Mouse (Mus musculus): ENCODE data around the gene Oas1d.
A peak's percentile ranks its signal among the peaks of the same experiment; 100 is the strongest.
"Not testable (repeated sequence)": the region's sequence is repeated elsewhere in the genome, so short reads cannot be mapped to it uniquely, and the experiment has no call there.

The Oas1d gene

DNA sequence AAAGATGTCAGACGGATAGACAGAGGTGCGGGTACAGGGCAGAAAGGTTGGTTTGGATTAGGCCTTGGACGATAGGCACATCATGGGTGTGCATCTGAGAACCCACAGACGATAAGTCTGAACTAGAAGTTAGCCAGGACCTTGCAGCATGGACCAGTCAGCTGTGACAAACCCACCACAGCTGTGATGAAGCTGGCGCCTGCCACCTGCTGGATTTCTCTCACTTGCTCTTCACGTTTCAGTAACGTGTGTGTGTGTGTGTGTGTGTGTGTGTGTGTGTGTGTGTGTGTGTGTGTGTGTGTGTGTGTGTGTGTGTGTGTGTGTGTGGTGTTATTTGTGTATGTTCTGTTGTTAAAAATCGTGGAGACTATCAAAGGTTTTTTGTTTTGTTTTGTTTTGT, at the start of gene Oas1d:
TSS of gene Oas1d (plus strand) at position 333 of the 400 bp plus-strand sequence.
- DNase-seq (ENCODE audit: low read depth): not testable (repeated sequence)

DNA sequence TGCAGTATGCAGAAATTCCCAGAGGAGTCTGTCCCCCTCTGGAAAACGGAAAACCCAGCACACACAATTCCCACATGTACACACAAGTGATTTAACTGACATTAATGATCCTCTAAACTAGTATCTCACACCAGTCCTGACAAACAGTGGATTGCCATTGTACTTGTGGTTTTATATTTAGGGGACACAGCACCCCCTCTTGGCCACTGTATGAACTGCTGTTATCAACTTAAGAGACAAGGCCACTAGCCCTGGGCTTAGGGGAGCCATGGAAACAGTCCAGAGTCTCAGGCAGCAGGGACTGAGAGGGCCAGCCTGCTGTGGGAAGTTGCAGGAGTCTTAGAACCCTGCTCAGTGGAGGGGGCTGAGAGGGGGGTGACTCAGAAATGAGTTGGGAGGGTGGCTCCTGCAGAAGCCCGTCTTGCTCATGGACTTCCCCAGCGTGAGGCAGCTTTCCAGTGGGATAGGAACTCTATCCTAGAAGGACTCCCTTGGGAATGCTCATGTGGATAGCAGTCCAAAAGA, 48.9 kb upstream of the Oas1d start:
- DNase-seq (ENCODE audit: low read depth): peak; percentile 17

DNA sequence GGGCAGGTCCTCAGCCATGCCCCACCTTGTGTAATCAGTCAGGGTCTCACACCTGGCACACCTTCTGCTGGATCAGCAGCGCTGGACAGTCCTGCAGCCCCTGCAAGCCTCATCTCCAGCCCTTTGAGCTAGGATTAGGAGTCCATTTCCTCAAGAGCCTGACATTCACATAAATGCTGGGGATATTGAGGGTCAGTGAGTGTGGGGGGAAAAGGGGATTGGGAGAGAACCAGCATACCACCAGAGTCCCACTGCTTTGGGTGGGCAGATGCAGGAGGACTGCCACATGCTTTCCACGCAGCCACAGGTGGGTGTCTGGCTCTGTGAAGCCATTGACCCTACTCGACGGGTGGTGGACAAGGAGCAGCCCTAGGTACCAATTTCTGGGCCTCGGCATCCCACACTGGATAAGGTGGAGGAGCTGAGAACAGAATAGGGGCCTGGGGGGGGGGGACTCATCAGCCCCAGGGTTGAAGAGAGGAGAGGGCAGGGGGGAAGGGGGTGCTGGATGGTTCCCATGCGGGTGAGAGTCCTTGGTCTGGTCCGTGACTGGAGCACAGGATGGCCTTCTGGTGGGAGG, 44.8 kb upstream of the Oas1d start:
- DNase-seq (ENCODE audit: low read depth): no peak

DNA sequence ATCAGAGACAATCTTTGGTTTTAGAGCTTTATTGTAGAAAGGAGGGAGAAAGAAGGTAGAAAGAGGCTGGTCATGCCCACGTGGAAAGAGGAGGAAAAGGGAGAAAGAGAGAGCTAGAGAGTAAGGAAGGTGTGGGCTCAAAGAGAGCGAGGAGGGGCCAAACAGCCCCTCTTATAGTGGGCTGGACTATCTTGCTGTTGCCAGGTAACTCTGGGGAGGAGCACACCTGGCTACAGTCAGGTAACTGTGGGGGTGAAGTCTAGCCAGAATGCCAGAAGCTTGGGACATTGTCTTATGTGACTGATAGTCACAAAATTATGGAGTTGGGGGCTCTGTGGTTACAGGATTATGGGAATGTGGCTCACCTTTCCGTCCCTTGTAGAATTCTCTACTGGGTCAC, 44.3 kb upstream of the Oas1d start:
- no peak for DNase-seq (ENCODE audit: low read depth)

DNA sequence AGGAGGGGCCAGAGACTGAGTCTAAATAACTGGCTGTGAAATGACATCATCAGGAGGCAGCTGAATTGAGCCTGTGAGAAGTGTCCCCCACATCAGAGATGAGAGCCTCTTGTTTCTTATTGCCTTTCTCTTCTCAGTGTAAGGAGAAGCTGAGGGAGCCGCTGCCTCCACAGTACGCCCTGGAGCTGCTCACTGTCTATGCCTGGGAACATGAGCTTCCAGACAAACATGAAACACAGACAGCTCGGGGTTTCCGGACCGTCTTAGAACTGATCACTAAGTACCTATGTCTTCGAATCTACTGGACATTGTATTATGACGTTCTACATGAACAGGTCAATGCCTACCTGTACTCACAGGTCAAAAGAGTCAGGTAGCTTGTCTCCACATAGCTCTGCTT, 43.6 kb upstream of the Oas1d start:
- no peak for DNase-seq (ENCODE audit: low read depth)

DNA sequence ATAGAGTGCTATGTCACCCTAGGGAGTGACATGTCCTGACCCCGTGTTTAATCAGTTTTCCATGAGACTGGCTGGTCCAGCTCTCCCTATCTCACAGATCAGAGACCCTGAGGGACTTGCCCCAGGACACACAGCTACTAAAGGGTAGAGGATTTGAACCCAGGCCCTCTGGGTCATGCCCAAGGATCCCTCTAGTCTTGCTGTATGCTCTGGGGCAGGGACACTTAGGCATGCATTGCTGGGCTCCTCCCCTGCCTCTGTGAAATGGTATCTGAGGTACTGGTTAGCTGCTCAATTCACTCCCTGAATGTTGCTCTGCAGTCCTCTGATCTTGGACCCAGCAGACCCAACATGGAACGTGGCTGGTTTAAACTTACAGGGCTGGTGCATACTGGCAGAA, 42.9 kb upstream of the Oas1d start:
- no peak for DNase-seq (ENCODE audit: low read depth)

DNA sequence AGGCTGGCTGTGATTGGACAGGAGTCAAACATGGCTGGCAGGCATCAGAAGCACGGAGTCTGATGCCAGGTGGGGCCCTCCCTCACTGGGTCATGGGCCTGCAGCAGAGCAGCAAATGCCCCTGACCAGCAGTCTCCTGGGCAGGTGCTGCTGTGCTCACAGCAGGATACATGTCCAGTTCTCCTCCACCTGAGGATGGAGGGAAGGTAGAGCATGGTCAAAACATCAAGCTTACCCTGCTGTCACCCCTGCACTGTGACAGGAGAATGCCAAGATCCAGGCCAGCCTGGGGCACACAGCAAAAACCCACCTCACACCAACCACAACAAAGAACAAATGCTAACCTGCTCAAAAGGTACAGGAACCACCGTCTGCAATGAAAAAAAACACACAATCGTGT, 37.5 kb upstream of the Oas1d start:
- DNase-seq (ENCODE audit: low read depth): not testable (repeated sequence)

DNA sequence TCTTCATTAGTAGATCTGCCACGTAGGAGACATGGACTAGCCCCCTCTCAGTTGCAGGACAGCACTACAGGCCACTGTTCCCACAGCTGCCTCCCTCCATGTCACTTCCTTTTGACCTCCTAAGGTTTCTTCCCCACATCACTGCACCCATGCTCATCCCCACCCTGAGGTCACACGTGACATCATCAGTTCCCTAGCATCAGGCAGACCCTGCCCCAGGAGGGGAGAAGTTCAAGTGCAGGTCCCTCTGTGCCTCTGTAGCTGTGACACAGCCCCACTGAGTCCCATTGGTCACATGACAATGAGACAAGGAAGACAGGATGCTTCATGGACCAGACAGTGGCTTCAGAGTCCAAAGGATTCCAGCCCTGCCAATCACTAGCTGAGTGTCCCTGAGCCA, 36.9 kb upstream of the Oas1d start:
- DNase-seq (ENCODE audit: low read depth): not testable (repeated sequence)

DNA sequence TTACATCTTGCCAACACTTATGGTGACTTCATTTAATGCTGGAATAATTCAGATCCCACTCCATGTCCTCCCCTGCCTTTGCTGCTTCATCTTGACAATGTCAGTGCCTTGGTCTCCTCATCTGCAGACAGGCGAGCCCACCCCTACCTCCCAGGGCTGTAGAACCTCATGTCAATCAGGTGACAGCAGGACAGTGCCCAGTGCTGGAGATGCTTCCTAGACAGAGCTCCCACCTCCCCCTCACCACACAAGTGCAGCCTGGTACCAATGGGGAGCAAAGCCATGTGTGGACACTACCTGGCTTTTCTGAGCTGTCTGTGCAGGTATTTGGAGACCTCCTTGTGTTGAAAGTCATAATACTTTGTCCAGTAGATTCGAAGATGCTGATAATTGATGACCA, 35.5 kb upstream of the Oas1d start:
- DNase-seq (ENCODE audit: low read depth): not testable (repeated sequence)

DNA sequence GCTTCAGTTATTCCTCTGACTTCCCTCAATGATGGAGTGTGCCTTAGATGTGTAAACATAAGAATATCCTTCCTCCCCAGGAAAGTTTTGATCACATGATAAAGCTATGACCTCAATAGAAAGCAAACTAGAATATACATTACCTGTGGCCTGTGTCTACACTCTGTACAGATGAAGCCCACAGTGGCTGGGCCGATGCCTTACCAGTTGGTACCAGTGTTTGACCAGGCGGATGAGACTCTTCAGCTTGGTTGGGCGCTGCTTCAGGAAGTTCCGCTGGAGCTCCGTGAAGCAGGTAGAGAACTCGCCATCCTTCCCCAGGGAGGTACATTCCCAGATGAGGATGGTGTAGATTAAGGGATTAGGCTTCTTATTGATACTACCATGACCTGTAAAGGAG, 32.7 kb upstream of the Oas1d start:
- not testable (repeated sequence) for DNase-seq (ENCODE audit: low read depth)

DNA sequence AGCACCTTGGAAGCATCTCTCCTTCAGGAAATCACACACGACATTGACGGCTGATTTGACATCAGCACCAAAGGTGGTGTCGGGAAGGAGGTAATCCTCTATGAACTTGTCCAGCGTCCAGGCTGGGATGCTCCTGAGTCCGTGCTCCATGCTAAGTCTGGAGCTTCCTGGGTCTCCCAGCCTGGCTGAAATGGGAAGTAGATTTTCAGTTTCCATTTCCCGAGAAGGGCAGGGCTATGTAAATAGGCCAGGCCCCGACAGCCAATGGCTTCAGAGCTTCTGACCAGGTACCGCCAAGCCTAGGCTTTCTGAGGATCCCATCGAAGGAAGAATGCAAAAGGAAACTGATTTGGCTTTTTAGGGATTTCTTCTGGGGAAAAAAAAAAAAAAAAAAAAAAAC, 26.9 kb upstream of the Oas1d start, which contains the start of gene Oas1g:
TSS of gene Oas1g (minus strand) at position 201 of the 400 bp plus-strand sequence.
- DNase-seq (ENCODE audit: low read depth): not testable (repeated sequence)

DNA sequence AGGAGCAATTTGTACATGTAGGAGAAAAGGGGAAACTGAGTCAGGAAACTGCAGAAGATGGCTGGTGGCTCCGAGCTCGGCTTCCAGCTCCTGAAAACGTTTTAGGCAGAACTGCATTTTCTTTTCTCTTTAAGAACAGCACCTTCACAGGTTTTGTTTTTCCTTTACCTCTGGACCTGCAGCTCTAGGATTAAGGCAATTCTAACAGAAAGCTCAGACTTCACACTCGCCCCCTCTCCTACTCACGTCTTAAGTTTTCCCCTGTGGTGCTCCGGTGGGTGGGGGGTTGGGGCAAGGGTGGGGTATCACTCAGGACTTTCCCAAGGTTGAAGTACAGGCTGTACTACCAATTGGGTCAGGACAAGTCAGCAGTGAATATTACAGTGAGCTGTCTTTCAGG, 26.5 kb upstream of the Oas1d start:
- DNase-seq (ENCODE audit: low read depth): no peak

DNA sequence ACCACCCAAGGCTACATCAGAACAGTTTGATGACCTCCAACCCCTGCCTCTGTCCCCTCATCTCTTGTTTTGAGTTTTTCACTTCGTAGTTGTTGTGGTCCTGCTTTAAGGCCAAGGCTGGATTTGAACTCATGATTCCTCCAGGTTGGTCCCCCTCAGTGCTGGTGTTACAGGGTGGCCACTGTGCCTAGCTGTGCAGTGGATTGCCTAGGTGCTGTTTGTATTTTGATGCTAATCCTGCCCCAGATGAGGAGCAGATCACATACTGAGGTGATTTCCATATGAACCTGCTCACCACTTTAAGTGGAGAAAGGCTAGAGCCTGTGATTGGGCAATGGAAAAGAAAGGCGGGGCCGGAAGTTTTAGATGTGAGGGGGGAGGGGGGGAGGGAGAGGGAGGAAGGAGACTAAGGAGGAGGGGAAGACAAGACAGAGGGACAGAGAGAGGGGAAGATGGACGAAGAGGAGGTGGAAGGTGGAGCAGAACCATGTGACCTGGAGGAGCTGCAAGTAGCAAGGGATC, 26.0 kb upstream of the Oas1d start:
- not testable (repeated sequence) for DNase-seq (ENCODE audit: low read depth)

DNA sequence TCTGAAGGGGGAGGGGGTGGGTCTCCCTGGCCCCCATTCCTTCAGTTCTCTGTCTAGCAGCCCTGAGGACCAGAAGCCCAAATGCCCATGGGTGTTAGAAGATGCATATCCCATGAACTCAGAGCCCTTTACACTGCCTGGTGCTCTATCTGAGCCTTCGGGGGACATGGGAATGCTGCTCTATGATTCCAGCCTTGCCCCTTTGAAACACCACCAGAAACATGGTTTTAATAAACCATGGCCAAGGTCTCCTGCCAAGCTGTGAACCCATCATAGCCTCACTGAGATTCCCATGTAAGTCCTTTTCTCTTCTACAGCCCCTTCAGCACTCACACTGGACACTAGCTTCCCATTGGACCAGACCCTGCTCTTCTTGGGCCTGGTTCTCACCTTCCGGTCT, 24.3 kb upstream of the Oas1d start:
- DNase-seq (ENCODE audit: low read depth): no peak

DNA sequence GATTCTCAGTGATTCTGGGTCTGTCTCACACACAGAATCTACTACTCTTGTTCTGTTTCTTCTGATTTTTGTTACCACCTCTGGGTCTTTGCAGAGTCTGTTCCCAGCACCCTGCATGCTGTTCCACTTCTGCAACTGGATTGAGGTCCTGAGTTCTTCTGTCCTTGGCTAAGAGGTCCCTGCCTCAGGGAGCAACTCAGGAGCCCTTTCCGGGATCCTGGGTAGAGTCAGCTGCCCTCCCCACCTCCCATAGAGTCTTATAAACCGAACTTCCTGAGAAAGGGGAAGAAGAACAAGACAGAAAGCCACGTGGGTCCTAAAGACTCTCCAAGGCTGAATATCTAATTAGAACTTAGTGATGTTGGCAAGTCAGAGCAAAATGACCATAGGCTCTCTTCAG, 23.3 kb upstream of the Oas1d start:
- DNase-seq (ENCODE audit: low read depth): no peak

DNA sequence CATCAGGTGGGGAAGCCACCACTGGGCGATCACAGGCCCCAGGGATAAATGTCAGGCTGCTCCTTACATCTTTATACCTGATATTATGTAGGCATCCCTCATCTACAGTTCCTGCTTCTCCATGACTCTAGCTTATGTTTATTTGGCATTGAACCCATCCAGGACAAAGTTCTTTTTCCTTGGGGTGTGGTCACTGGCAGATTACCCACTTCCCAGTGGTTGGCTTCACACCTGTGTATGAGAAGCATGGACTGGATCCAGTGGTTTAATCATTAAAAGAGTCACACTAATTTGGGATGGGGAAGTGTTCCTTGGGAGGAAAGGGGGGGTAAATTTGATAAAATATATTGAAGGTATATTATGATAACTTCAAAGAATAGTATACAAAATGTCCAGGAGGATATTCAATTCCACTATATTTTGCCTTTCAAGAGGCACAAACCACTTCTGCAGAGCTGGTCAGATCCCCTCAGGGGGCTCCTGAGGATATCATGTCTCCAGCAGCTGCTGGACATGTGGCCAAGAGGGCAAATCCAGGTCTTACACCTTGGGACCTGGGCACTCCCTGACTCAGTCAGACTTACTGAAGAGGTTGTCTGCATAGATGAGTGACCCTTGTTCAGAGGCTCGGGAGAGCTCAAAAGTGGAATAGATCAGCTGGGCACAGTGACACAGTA, 22.6 kb upstream of the Oas1d start:
- DNase-seq (ENCODE audit: low read depth): not testable (repeated sequence)

DNA sequence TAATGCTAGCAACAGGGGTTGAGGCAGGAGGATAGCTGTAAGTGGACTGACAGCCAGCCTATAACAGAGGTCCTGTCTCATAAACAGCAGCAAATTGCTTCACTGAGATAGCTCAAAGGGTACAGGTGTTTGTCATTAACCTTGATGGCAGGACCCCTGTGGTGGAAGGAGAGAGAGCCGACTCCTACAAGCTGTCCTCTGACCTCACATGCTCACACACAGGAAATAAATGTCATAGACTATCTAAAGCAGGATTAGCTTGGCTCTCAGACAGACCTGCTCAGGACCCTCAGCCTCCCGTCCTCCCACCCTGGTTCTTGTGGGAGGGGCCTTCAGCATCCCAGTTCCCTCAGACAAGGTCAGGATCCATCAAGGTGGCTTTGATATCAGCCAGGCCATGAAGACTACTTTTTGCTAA, 22.1 kb upstream of the Oas1d start:
- no peak for DNase-seq (ENCODE audit: low read depth)

DNA sequence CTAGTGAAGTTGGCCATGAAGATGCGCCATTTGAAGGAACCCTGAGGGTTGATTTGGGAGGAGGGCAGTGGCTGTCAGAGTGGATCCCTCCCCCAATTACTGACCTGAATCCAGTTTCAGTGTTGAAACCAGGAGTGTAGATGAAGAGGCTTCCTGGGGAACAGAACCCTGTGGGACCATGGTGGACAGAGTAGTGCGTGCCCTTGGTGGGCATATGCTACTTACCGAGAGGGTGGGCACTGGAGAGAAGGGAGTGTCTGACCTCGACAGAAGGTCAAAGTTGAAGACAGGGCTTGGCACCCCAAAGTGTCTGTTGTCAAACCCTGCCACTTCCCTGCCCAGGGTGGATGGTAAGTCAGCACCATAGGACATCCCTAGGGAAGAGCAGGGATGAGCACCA, 20.5 kb upstream of the Oas1d start:
- not testable (repeated sequence) for DNase-seq (ENCODE audit: low read depth)

DNA sequence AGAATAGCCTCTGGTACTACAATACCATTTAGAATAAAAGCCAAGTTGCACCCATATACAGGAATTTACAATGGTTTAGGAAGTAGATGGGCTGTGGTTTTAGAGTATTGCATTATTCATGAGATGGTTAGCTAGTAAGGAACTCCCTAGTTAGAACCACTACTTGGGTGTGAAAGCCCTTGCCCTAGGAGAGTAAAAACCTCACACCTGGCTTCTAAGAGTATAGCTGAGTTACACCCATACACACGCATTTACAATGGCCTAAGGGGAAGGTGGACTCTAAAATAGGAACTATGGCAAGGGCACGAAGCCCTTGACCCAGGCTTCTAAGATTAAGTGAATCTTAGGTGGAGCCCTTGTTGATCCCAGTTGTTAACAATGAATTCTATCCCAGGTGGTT, 19.6 kb upstream of the Oas1d start:
- not testable (repeated sequence) for DNase-seq (ENCODE audit: low read depth)

DNA sequence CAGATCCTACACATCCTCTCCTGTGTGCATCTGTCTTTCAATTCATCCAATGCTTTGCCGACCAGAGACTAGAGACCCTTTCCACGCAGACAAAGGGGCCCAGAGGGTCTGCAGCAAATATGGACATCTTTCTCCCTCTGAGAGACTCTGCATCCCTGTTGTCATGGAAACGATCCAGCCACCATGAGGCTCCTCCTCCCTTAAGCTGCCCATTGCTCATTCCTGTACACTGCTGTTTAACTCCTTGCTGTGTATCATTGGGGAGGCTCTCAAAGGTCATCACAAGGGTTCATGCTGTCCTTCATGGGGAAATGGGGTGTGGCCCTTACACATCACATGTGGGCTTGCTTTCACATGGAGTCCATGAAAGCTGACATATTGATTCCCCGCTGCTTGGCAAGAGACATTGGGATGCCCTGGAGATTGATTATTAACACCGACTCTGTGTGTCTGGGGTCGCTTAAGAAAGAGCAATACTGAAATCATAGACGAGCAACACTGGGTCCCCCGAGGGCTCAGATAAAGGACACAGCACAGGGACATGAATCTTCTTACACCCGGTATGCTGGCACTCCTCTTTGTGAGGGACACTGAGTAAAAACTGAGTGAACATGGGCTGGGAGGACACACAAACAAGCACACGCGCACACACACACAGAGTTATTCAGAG, 19.0 kb upstream of the Oas1d start:
- no peak for DNase-seq (ENCODE audit: low read depth)

DNA sequence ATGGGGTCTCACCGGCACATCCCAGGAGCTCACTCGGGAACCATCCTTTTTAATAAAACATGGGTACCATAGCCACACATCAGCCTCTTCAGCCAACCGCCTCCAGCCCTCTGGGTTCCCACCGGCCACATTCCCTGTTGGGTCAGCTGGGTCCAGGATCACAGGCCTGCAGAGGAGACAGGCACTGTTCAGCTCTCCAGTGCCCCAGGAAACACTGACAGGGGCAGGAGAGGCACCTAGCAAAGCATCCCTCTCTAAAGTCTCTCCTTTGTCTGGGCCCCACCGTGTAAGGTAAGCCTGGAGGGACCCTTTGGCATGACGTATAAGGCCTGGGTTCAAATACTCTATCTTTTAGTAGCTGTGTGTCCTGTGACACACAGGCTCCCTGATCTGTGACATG, 16.0 kb upstream of the Oas1d start:
- no peak for DNase-seq (ENCODE audit: low read depth)

DNA sequence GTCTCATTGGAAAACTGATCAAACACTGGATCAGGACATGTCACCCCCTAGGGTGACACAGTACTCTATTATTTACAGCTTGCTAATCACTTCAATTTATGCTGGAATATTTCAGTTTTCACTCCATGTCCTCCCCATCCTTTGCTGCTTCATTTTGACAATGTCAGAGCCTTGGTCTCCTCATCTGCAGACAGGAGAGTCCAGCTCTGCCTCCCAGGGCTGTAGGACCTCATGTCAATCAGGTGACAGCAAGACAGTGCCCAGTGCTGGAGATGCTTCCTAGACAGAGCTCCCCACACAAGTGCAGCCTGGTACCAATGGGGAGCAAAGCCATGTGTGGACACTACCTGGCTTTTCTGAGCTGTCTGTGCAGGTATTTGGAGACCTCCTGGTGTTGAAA, 15.6 kb upstream of the Oas1d start:
- no peak for DNase-seq (ENCODE audit: low read depth)

DNA sequence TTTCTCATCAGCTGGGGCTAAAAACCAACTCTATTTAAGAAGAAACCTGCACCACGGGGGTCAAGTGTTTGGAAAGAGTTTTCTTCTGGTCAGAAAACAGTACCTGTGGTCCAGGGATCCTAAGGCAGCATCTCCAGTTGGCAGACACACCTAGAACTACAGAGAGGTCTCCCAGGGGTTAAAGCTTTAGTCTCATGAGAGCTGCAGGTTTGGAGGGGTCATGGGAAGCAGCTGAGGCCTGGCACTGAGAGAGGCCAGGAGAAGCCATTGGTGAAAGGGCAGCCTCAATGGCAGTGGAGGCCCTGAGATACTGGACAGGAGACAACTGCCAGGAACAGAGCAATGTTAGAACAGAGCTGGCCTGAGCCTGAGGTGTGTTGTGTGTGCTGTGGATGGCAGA, 13.7 kb upstream of the Oas1d start:
- DNase-seq (ENCODE audit: low read depth): no peak

All from c-Kit-positive CD71-positive TER-119-negative erythroid progenitor cells, embryonic 14.5 days (primary cell).